ENCODE assay signal across 27 mouse cellular contexts in the genomic region with DNA sequence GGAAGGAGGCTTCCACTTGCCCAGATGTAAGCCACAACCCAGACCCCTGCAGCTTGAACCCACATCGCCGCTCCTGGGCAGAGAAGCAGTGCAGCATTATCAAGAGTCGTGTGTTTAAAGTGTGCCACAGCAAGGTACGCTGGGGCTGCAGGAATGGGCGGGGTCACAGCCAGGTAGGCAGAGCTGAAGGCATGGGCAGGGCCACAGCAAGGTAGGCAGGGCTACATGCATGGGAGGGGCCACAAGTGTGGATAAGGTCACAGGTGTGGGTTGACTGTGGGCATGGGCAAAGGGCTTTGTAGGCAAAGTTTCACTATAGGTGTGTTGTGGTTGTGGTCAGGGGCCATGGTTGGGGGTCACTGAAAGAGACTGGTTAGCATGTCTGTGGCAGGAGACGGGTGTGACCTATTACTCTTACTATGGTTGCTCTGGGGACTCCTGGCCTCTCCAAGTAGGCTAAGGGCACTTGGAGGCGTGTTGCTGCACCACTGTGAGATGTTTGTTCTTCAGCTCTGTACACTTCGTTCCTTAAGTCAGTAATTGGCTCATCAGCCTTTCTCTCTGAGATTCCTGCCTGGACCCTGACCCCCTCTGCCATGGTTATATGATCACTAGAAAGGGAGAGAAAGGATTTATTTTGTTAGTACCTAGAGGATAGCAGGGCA. TPM values are rescaled to one million over a fixed set of nuclear protein-coding genes. Genes with fewer than 3 reads are reported as not detected.
DNase-seq lines count a peak whose midpoint lies in the region; ATAC-seq and TF ChIP-seq lines count a peak whose summit lies in the region.
"Had no signal": no experiment of that assay in that cellular context is flagged by ENCODE, and none has a peak within 500 bp of the region (broad histone marks: within the 10 kb centered on the region; RNA-seq: fewer than 3 reads in every experiment).

No protein-coding gene starts in this region.

- no peaks in the 10 kb centered on the region for H3K36me3 ChIP-seq in limb, embryonic 12.5 days
- H3K36me3 ChIP-seq in limb, embryonic 10.5 days, result no peaks in the 10 kb centered on the region
- no peaks in the 10 kb centered on the region for H3K36me3 ChIP-seq in megakaryocyte, embryonic 14.5 days (replicated peaks; ENCODE audit: low read length)
- H3K36me3 ChIP-seq in stomach, postnatal 0 days (ENCODE audit: control insufficient read depth, insufficient read depth, low read length), result no peaks in the 10 kb centered on the region
- H3K36me3 ChIP-seq: embryonic facial prominence, embryonic 12.5 days; forebrain, embryonic 12.5 days; G1E; heart, embryonic 15.5 days; hindbrain, embryonic 10.5 days had no signal

- H3K4me3 ChIP-seq in limb, embryonic 12.5 days (replicated peaks), result no peak overlapping the region
- no peak overlapping the region for H3K4me3 ChIP-seq in limb, embryonic 10.5 days
- H3K4me3 ChIP-seq in megakaryocyte, embryonic 14.5 days (replicated peaks), result peak overlapping the region; percentile 38
- H3K4me3 ChIP-seq in stomach, postnatal 0 days (ENCODE audit: low read depth, low read length), result no peak overlapping the region
- H3K4me3 ChIP-seq: embryonic facial prominence, embryonic 12.5 days; forebrain, embryonic 12.5 days; heart, adult 2 months; heart, embryonic 15.5 days; hindbrain, embryonic 10.5 days had no signal

- 84% methylated on average over 8 of the region's 8 CpGs for WGBS in limb, embryonic 12.5 days
- 82% methylated on average over 8 of the region's 8 CpGs for WGBS in limb, embryonic 10.5 days
- 52% methylated on average over 8 of the region's 8 CpGs for WGBS in stomach, postnatal 0 days

- 0 out of 2 replicates have a peak, but pooled peaks have one; percentile 10 for ATAC-seq in limb, embryonic 12.5 days (ENCODE audit: insufficient number of reproducible peaks, insufficient read depth, low FRiP score, low TSS enrichment, low read depth)
- ATAC-seq in megakaryocyte, adult 5-6 weeks (ENCODE audit: poor library complexity, severe bottlenecking), result no peak
- ATAC-seq in stomach, postnatal 0 days (ENCODE audit: low FRiP score, low TSS enrichment), result peak; percentile 95
- ATAC-seq: CD4-positive, CD25-positive, alpha-beta regulatory T cell, adult 4 months; forebrain, postnatal 0 days had no signal

- DNase-seq in adrenal gland, postnatal 10 days, result peak; percentile 22
- no peak for DNase-seq in adrenal gland, adult 18-20 months (ENCODE audit: low spot score in 2 of 2)
- no peak for DNase-seq in limb, embryonic 10.5 days (ENCODE audit: low spot score)
- DNase-seq in stomach, postnatal 0 days (ENCODE audit: low spot score), result peak; percentile 84
- no peak for DNase-seq in retina, embryonic 14.5 days (ENCODE audit: low spot score)
- DNase-seq: B cell, adult 2 months; cerebellum, adult 11 months; cerebellum, adult 8-10 months; cerebellum, postnatal 14 days; embryo, embryonic 11 days; forebrain, postnatal 0 days; gastrocnemius, postnatal 14 days; heart, adult 2 months; heart, postnatal 14 days had no signal

- no peak overlapping the region for H3K9ac ChIP-seq in limb, embryonic 12.5 days (replicated peaks)
- H3K9ac ChIP-seq in stomach, postnatal 0 days (ENCODE audit: low read length), result no peak overlapping the region
- H3K9ac ChIP-seq: embryonic facial prominence, embryonic 12.5 days; forebrain, embryonic 12.5 days; forebrain, postnatal 0 days; heart, embryonic 15.5 days; hindbrain, embryonic 14.5 days had no signal

- no peak for TF ChIP-seq EP300 in stomach, postnatal 0 days (optimal IDR thresholded peaks at IDR 0.05)

- no peak for TF ChIP-seq CTCF in stomach, postnatal 0 days (IDR thresholded peaks at IDR 0.05; ENCODE audit: low read depth)

- H3K4me1 ChIP-seq in limb, embryonic 12.5 days (replicated peaks), result no peaks in the 10 kb centered on the region
- no peaks in the 10 kb centered on the region for H3K4me1 ChIP-seq in limb, embryonic 10.5 days
- H3K4me1 ChIP-seq in megakaryocyte, embryonic 14.5 days, result no peaks in the 10 kb centered on the region
- H3K4me1 ChIP-seq in stomach, postnatal 0 days (replicated peaks; ENCODE audit: control insufficient read depth, insufficient read depth), result no peaks in the 10 kb centered on the region
- H3K4me1 ChIP-seq: embryonic facial prominence, embryonic 12.5 days; forebrain, embryonic 12.5 days; heart, embryonic 15.5 days; hindbrain, embryonic 10.5 days had no signal

- H3K9me3 ChIP-seq in limb, embryonic 12.5 days, result no peaks in the 10 kb centered on the region
- H3K9me3 ChIP-seq in limb, embryonic 10.5 days (replicated peaks), result no peaks in the 10 kb centered on the region
- H3K9me3 ChIP-seq in megakaryocyte, embryonic 14.5 days, result no peaks in the 10 kb centered on the region
- no peaks in the 10 kb centered on the region for H3K9me3 ChIP-seq in stomach, postnatal 0 days (ENCODE audit: control insufficient read depth, low read length)
- H3K9me3 ChIP-seq: embryonic facial prominence, embryonic 12.5 days; forebrain, embryonic 12.5 days; G1E; heart, embryonic 15.5 days; hindbrain, embryonic 10.5 days had no signal

- H3K4me2 ChIP-seq in limb, embryonic 12.5 days, result no peak overlapping the region
- H3K4me2 ChIP-seq in stomach, postnatal 0 days (replicated peaks; ENCODE audit: low read depth), result no peak overlapping the region
- H3K4me2 ChIP-seq: embryonic facial prominence, embryonic 12.5 days; forebrain, embryonic 12.5 days; heart, embryonic 11.5 days; heart, embryonic 15.5 days; hindbrain, embryonic 14.5 days had no signal

- no peak overlapping the region for H3K27ac ChIP-seq in limb, embryonic 12.5 days
- no peak overlapping the region for H3K27ac ChIP-seq in limb, embryonic 10.5 days
- no peak overlapping the region for H3K27ac ChIP-seq in stomach, postnatal 0 days (replicated peaks)
- H3K27ac ChIP-seq: embryonic facial prominence, embryonic 12.5 days; forebrain, embryonic 12.5 days; heart, adult 2 months; heart, embryonic 15.5 days; hindbrain, embryonic 10.5 days; hindbrain, embryonic 14.5 days had no signal

- H3K27me3 ChIP-seq in limb, embryonic 12.5 days, result no peaks in the 10 kb centered on the region
- no peaks in the 10 kb centered on the region for H3K27me3 ChIP-seq in limb, embryonic 10.5 days (ENCODE audit: low read depth, poor library complexity, severe bottlenecking)
- peaks cover 77% of the 10 kb centered on the region for H3K27me3 ChIP-seq in megakaryocyte, embryonic 14.5 days (replicated peaks)
- H3K27me3 ChIP-seq in stomach, postnatal 0 days (ENCODE audit: control insufficient read depth, insufficient read depth, low read length), result no peaks in the 10 kb centered on the region
- H3K27me3 ChIP-seq: embryonic facial prominence, embryonic 12.5 days; forebrain, embryonic 12.5 days; heart, embryonic 15.5 days had no signal

RNA-seq across cellular contexts. Expression of gene Muc2, which starts 9.5 kb away (rescaled TPM):
- 1 to 10 TPM; 1.8 to 1.9 TPM for total RNA-seq in adrenal gland, postnatal 10 days (2021)
- total RNA-seq in adrenal gland, adult 18-20 months (2021), result 1 to 10 TPM in 1 of 2 experiments, under 1 TPM in 1; 0.50 to 2.7 TPM
- 0.60 and 0.61 TPM in 2 replicates for polyA plus RNA-seq in limb, embryonic 12.5 days (2016; fragmentation: Nextera tagmentation; extraction: Ambion mirVana)
- 0.05 and 0.29 TPM in 2 replicates for polyA plus RNA-seq in limb, embryonic 10.5 days (2016; fragmentation: Nextera tagmentation; extraction: Ambion mirVana)
- polyA plus RNA-seq in megakaryocyte, embryonic 14.5 days (2012; ENCODE audit: insufficient read depth, low replicate concordance), result 0.10 and 1.1 TPM in 2 replicates
- total RNA-seq in megakaryocyte, adult 5-6 weeks (2015), result not detected in 2 replicates
- total RNA-seq in megakaryocyte, adult 5-6 weeks (2017), result not detected in 2 replicates
- 0.23 and 0.40 TPM in 2 replicates for polyA plus RNA-seq in stomach, postnatal 0 days (2015; fragmentation: Nextera tagmentation; extraction: Ambion mirVana)
- total RNA-seq: common myeloid progenitor, adult 5-6 weeks; gastrocnemius, adult 18-20 months; heart, adult 2 months had no signal
- polyA plus RNA-seq: CD4-positive, CD25-positive, alpha-beta regulatory T cell, adult 4 months; G1E had no signal

RNA-seq across cellular contexts. Expression of gene Muc6, which starts 44.6 kb away (rescaled TPM):
- under 1 TPM in 1 of 2 experiments, not detected in 1; 0.06 TPM for total RNA-seq in adrenal gland, postnatal 10 days (2021)
- total RNA-seq in adrenal gland, adult 18-20 months (2021), result not detected
- 0.18 TPM in 2 replicates for polyA plus RNA-seq in limb, embryonic 12.5 days (2016; fragmentation: Nextera tagmentation; extraction: Ambion mirVana)
- 0.14 and 0.15 TPM in 2 replicates for polyA plus RNA-seq in limb, embryonic 10.5 days (2016; fragmentation: Nextera tagmentation; extraction: Ambion mirVana)
- 1.3 and 4.0 TPM in 2 replicates for polyA plus RNA-seq in megakaryocyte, embryonic 14.5 days (2012; ENCODE audit: insufficient read depth, low replicate concordance)
- total RNA-seq in megakaryocyte, adult 5-6 weeks (2015), result 0.16 and 0.39 TPM in 2 replicates
- total RNA-seq in megakaryocyte, adult 5-6 weeks (2017), result 0.11 TPM in 1 of 2 replicates, not detected in the other
- 11.3 and 13.6 TPM in 2 replicates for polyA plus RNA-seq in stomach, postnatal 0 days (2015; fragmentation: Nextera tagmentation; extraction: Ambion mirVana)
- total RNA-seq: forebrain, postnatal 0 days; gastrocnemius, adult 18-20 months; gastrocnemius, postnatal 14 days; heart, adult 2 months; heart, postnatal 14 days had no signal
- polyA plus RNA-seq: G1E; heart, adult 2 months had no signal

Comparison
In these comparisons a context has a peak if more than half of its experiments do, and no peak if none do; other contexts are left out.
1. DNase-seq: peak in adrenal gland, postnatal 10 days (single experiment) and stomach, postnatal 0 days (single experiment); none in adrenal gland, adult 18-20 months (0 of 2), limb, embryonic 10.5 days (single experiment) and retina, embryonic 14.5 days (single experiment).